Mouse (Mus musculus) embryonic facial prominence, embryonic 10.5 days (tissue): Measurements from ENCODE around the gene Gm12569. TPM values are rescaled to one million over a fixed set of nuclear protein-coding genes. Genes with fewer than 3 reads are reported as not detected.

Source experiments
- DNase-seq: peaks from one replicate; pipeline ENCODE4 v3.0.0-alpha.2; 2017; ENCODE audit warnings: low spot score
- H3K27ac ChIP-seq: fragments of 300-500 bp; sonication (generic); replicated peaks from 2 replicates; pipeline ENCODE4 v1.5.1; 2016; ENCODE audit warnings: mild to moderate bottlenecking
- H3K27me3 ChIP-seq: fragments of 300-500 bp; sonication (generic); replicated peaks from 2 replicates; pipeline ENCODE4 v1.6.1; 2016; ENCODE audit warnings: low read depth, mild to moderate bottlenecking; ENCODE audit not compliant: poor library complexity, severe bottlenecking
- H3K36me3 ChIP-seq: fragments of 300-500 bp; sonication (generic); replicated peaks from 2 replicates; pipeline ENCODE4 v1.6.1; 2016; ENCODE audit warnings: mild to moderate bottlenecking, moderate library complexity
- H3K4me1 ChIP-seq: fragments of 300-500 bp; sonication (generic); 2 replicates; pipeline ENCODE4 v1.6.1; 2016
- H3K4me3 ChIP-seq: fragments of 300-500 bp; sonication (generic); 2 replicates; pipeline ENCODE4 v1.5.1; 2016; ENCODE audit warnings: mild to moderate bottlenecking, moderate library complexity
- H3K9me3 ChIP-seq: fragments of 300-500 bp; sonication (generic); 2 replicates; pipeline ENCODE4 v1.6.1; 2016; ENCODE audit warnings: mild to moderate bottlenecking
- WGBS: fragments of 180-500 bp; shearing (Covaris S2); methylation state at CpG from one replicate; pipeline ENCODE4 v1.1.7; 2016; 5-methylcytosine and 5-hydroxymethylcytosine counted together
- polyA plus RNA-seq: library from polyadenylated mRNA; unstranded; fragments of >200 nt; fragmentation: Nextera tagmentation; extraction: Ambion mirVana; gene quantifications from 2 replicates; pipeline ENCODE4 v1.2.1, GENCODE M21; 2016

Gm12569 gene
- not detected in 2 replicates for polyA plus RNA-seq

GRCm38 (mm10) chr11:51220308-51220707 is at the start of gene Gm12569:
Gene Gm12569 (plus strand): TSS chr11:51220473.
- 94% methylated on average over 11 of the region's 11 CpGs for WGBS
- Histone ChIP-seq H3K4me3 (no peak within 1 kb of the TSS), H3K27me3 (no peaks in the 10 kb centered on the region), H3K9me3 (no peaks in the 10 kb centered on the region), H3K36me3 (no peaks in the 10 kb centered on the region), H3K27ac (no peak within 1 kb of the TSS), H3K4me1 (no peaks in the 10 kb centered on the region)
- no peak for DNase-seq

- 82% methylated on average over 5 of the region's 5 CpGs for WGBS
- DNase-seq, result no peak
- H3K9me3 ChIP-seq, result 0 out of 2 replicates have a peak, but pooled peaks cover 3% of the 10 kb centered on the region
- H3K27ac ChIP-seq, result no peak overlapping the region
- no peak overlapping the region for H3K4me3 ChIP-seq
- no peaks in the 10 kb centered on the region for H3K36me3 ChIP-seq
- H3K27me3 ChIP-seq, result no peaks in the 10 kb centered on the region
- H3K4me1 ChIP-seq, result no peaks in the 10 kb centered on the region
Measured at GRCm38 (mm10) chr11:51202726-51203125, 17.5 kb upstream of the Gm12569 start.

GRCm38 (mm10) chr11:51207758-51208157 is 12.5 kb upstream of the Gm12569 start:
- no peaks in the 10 kb centered on the region for H3K4me1 ChIP-seq
- H3K27me3 ChIP-seq, result no peaks in the 10 kb centered on the region
- no peaks in the 10 kb centered on the region for H3K36me3 ChIP-seq
- no peak overlapping the region for H3K27ac ChIP-seq
- no peak for DNase-seq
- WGBS, result 90% methylated on average over 3 of the region's 3 CpGs
- H3K4me3 ChIP-seq, result no peak overlapping the region
- H3K9me3 ChIP-seq, result 0 out of 2 replicates have a peak, but pooled peaks cover 3% of the 10 kb centered on the region

DNA sequence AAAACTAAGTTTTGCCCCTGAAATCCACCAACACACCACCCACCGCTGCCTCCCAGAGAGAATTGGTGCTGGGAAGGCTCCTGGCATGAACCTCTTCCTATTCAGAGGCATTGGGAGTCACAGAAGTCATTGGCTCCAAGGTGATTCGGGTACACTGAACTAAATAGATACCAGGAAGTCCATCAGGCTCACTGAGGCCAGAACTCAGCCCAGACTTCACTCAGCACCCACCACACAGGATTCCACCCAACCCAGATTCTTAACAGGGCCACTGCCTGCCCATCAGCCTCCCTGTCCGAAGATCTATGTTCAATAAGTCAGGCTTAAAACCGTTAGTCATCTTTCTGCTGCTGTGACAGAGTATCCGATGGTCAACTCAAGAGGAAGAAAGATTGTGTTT is 8.8 kb upstream of the Gm12569 start:
- H3K27ac ChIP-seq, result no peak overlapping the region
- no peak for DNase-seq
- H3K4me1 ChIP-seq, result no peaks in the 10 kb centered on the region
- H3K27me3 ChIP-seq, result no peaks in the 10 kb centered on the region
- H3K36me3 ChIP-seq, result no peaks in the 10 kb centered on the region
- H3K9me3 ChIP-seq, result no peaks in the 10 kb centered on the region
- no peak overlapping the region for H3K4me3 ChIP-seq
- WGBS, result 89% methylated on average over 5 of the region's 5 CpGs

DNA sequence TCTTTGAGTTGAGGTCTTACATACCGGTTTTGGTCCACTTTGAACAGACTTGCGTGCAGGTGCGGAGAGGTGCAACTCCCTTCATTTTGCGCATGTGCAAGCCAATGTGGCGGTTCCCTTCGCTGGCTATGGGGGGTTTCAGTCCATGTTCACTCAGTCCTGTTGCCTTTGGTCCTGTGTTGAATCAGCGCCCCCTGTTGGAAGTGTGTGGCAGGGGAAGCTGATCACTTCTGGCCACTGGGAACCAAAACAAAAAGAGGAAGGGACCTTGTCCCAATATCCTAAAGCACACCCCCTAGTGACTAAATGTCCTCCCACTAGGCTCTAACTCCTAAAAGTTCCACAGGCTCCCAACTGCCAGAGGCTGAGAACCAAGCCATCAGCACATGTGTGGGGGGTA is 6.3 kb upstream of the Gm12569 start:
- Histone ChIP-seq H3K4me3 (no peak overlapping the region), H3K9me3 (no peaks in the 10 kb centered on the region), H3K27ac (no peak overlapping the region), H3K36me3 (no peaks in the 10 kb centered on the region), H3K27me3 (no peaks in the 10 kb centered on the region), H3K4me1 (no peaks in the 10 kb centered on the region)
- DNase-seq, result no peak
- WGBS, result 81% methylated on average over 7 of the region's 7 CpGs

GRCm38 (mm10) chr11:51219396-51219980 is 785 bp upstream of the Gm12569 start:
- H3K27ac ChIP-seq, result no peak overlapping the region
- H3K27me3 ChIP-seq, result no peaks in the 10 kb centered on the region
- H3K4me3 ChIP-seq, result no peak overlapping the region
- WGBS, result 81% methylated on average over 12 of the region's 12 CpGs
- H3K4me1 ChIP-seq, result no peaks in the 10 kb centered on the region
- DNase-seq, result no peak
- no peaks in the 10 kb centered on the region for H3K36me3 ChIP-seq
- H3K9me3 ChIP-seq, result no peaks in the 10 kb centered on the region

- no peak overlapping the region for H3K4me3 ChIP-seq
- DNase-seq, result no peak
- H3K36me3 ChIP-seq, result no peaks in the 10 kb centered on the region
- H3K27ac ChIP-seq, result no peak overlapping the region
- 90% methylated on average over 4 of the region's 4 CpGs for WGBS
- no peaks in the 10 kb centered on the region for H3K27me3 ChIP-seq
- no peaks in the 10 kb centered on the region for H3K9me3 ChIP-seq
- no peaks in the 10 kb centered on the region for H3K4me1 ChIP-seq
Measured at GRCm38 (mm10) chr11:51227104-51227503, 6.8 kb downstream of the Gm12569 start.

GRCm38 (mm10) chr11:51234626-51235025 is 14.4 kb downstream of the Gm12569 start:
- WGBS, result 85% methylated on average over 9 of the region's 9 CpGs
- Histone ChIP-seq H3K4me3 (no peak overlapping the region), H3K9me3 (no peaks in the 10 kb centered on the region), H3K36me3 (no peaks in the 10 kb centered on the region), H3K27ac (no peak overlapping the region), H3K4me1 (no peaks in the 10 kb centered on the region), H3K27me3 (no peaks in the 10 kb centered on the region)
- no peak for DNase-seq

GRCm38 (mm10) chr11:51242897-51243296 is 22.6 kb downstream of the Gm12569 start:
- WGBS, result 89% methylated on average over 2 of the region's 2 CpGs
- H3K9me3 ChIP-seq, result no peaks in the 10 kb centered on the region

GRCm38 (mm10) chr11:51257006-51257405 is 36.7 kb downstream of the Gm12569 start:
- H3K27ac ChIP-seq, result no peak overlapping the region
- H3K4me1 ChIP-seq, result peaks cover 4% of the 10 kb centered on the region
- no peaks in the 10 kb centered on the region for H3K27me3 ChIP-seq
- no peak for DNase-seq
- no peaks in the 10 kb centered on the region for H3K9me3 ChIP-seq
- no peak overlapping the region for H3K4me3 ChIP-seq
- 89% methylated on average over 4 of the region's 4 CpGs for WGBS
- H3K36me3 ChIP-seq, result no peaks in the 10 kb centered on the region

More at GRCm38 (mm10) chr11:51242897-51243296, 22.6 kb downstream of the Gm12569 start:
- no peaks in the 10 kb centered on the region for H3K4me1 ChIP-seq
- H3K27ac ChIP-seq, result no peak overlapping the region
- H3K27me3 ChIP-seq, result no peaks in the 10 kb centered on the region
- no peaks in the 10 kb centered on the region for H3K36me3 ChIP-seq
- DNase-seq, result no peak
- no peak overlapping the region for H3K4me3 ChIP-seq

DNA sequence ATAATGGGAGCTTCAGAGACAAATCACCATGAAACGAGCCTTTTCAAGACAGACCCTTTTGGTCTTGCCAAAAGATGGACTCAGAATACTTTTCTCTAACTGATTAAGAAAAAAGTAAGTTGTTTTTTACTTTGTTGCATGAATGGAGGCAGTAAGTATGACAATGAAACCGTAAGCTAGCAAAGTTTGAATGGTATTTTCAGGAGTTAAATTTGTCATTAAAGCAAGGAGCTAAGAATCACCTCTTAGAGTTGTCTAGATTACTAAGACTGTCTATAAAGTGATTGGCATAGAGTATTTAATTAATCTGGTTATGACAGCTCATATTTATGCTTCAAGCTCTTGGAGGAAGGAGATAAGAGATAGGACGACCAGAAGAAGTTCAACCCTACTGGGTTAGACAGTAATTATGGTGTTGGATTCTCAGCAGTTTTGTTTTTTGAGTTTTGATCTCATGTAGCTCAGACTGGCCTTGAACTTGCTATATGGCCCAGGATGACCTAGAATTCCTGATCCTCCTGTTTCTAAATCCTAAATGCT is 41.5 kb downstream of the Gm12569 start, which contains the start of gene Clk4:
Gene Clk4, plus strand, starts transcription at position 51 of the 540 bp plus-strand sequence.
- Histone ChIP-seq H3K4me1 (peaks cover 29% of the 10 kb centered on the region), H3K4me3 (peak within 1 kb of the TSS; percentile 95), H3K27ac (peak within 1 kb of the TSS; percentile 99), H3K27me3 (no peaks in the 10 kb centered on the region), H3K36me3 (peaks cover 5% of the 10 kb centered on the region), H3K9me3 (no peaks in the 10 kb centered on the region)
- no peak for DNase-seq
- WGBS, result 77% methylated on average over 3 of the region's 3 CpGs

GRCm38 (mm10) chr11:51262342-51263285 is 42.3 kb downstream of the Gm12569 start, which contains the start of gene BC049762:
Gene BC049762 (minus strand): TSS chr11:51263046.
- peaks cover 29% of the 10 kb centered on the region for H3K4me1 ChIP-seq
- WGBS, result 9% methylated on average over 57 of the region's 57 CpGs
- H3K9me3 ChIP-seq, result no peaks in the 10 kb centered on the region
- no peaks in the 10 kb centered on the region for H3K27me3 ChIP-seq
- peaks cover 14% of the 10 kb centered on the region for H3K36me3 ChIP-seq
- peak; percentile 99 for DNase-seq
- peak within 1 kb of the TSS; percentile 95 for H3K4me3 ChIP-seq
- peak within 1 kb of the TSS; percentile 99 for H3K27ac ChIP-seq
